Mouse (Mus musculus) small intestine, adult 10 weeks (tissue): ENCODE data around the gene Bad. TPM values are rescaled to one million over a fixed set of nuclear protein-coding genes. Genes with fewer than 3 reads are reported as not detected.

Experiments used
- polyA plus RNA-seq: library from polyadenylated mRNA; stranded (reverse); fragments of 350-450 nt; fragmentation: Illumina TruSeq; extraction: RNeasy Lipid Tissue Mini Kit (QIAGEN cat#74804); gene quantifications from one replicate; pipeline ENCODE4 v1.2.3, GENCODE M21; 2014; ENCODE audit warnings: low replicate concordance

The Bad gene
- polyA plus RNA-seq, 1 experiment from 2014 or later, result 0.41 TPM

Other genes with a start within 250 kb of the Bad start
- gene Rps6ka4, start 101.2 kb upstream of the Bad start, polyA plus RNA-seq, result not detected
- not detected for gene Ccdc88b, start 83.7 kb upstream of the Bad start, polyA plus RNA-seq
- 6.8 TPM for gene Trmt112, start 32.2 kb upstream of the Bad start, polyA plus RNA-seq
- gene Prdx5, start 31.8 kb upstream of the Bad start, polyA plus RNA-seq, result 30.6 TPM
- 16.2 TPM for gene Esrra, start 20.0 kb upstream of the Bad start, polyA plus RNA-seq
- not detected for gene Catsperz, start 16.5 kb upstream of the Bad start, polyA plus RNA-seq
- gene Kcnk4, start 7.3 kb upstream of the Bad start, polyA plus RNA-seq, result not detected
- not detected for gene Gpr137, start 619 bp downstream of the Bad start, polyA plus RNA-seq
- gene Ppp1r14b, start 33.1 kb downstream of the Bad start, polyA plus RNA-seq, result 4.2 TPM
- 18.0 TPM for gene Plcb3, start 34.6 kb downstream of the Bad start, polyA plus RNA-seq
- gene Fkbp2, start 38.6 kb downstream of the Bad start, polyA plus RNA-seq, result 7.6 TPM
- gene Vegfb, start 45.8 kb downstream of the Bad start, polyA plus RNA-seq, result 1.9 TPM
- not detected for gene Dnajc4, start 50.7 kb downstream of the Bad start, polyA plus RNA-seq
- gene Nudt22, start 54.3 kb downstream of the Bad start, polyA plus RNA-seq, result not detected
- 0.41 TPM for gene Trpt1, start 54.3 kb downstream of the Bad start, polyA plus RNA-seq
- 0.15 TPM for gene Fermt3, start 77.6 kb downstream of the Bad start, polyA plus RNA-seq
- 19.6 TPM for gene Stip1, start 98.1 kb downstream of the Bad start, polyA plus RNA-seq
- gene Macrod1, start 114.9 kb downstream of the Bad start, polyA plus RNA-seq, result 1.7 TPM
- gene Flrt1, start 163.9 kb downstream of the Bad start, polyA plus RNA-seq, result not detected